Mouse (Mus musculus) lung, adult 18-20 months (tissue): Measurements from ENCODE around the gene C530008M17Rik.

Experiments
- DNase-seq, 2 experiments: peaks; one replicate each; pipeline ENCODE4 v3.0.0; 2022; ENCODE audit warnings: mixed read lengths in 2 of 2

The C530008M17Rik gene

DNA sequence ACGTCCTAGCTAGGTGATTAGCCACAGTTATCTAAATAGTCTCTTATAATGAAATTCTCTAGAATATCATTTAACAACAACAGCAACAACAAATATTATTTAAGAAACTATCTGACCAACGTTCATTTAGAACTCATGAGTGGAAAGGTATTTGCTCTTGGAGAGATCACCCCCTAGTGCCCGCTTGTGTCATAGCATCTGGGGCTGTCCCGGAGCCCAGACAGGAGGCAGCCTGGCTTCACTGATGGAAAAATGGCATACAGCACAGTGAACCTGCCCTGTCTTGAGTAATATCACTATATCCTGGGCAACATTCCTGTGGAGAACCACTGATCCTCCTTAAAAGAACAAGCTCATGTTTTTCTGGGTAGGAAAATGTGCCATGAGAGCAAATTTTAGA lies 187.1 kb downstream of the C530008M17Rik start:
- peak; percentile 52 to 67 for DNase-seq

- no peak for DNase-seq
Measured at GRCm38 (mm10) chr5:76843851-76844419, 187.6 kb downstream of the C530008M17Rik start.

GRCm38 (mm10) chr5:76844618-76845186 lies 188.4 kb downstream of the C530008M17Rik start:
- DNase-seq, result no peak

- no peak for DNase-seq
Measured at GRCm38 (mm10) chr5:76847106-76847505, 190.8 kb downstream of the C530008M17Rik start.

GRCm38 (mm10) chr5:76851316-76851715 lies 195.0 kb downstream of the C530008M17Rik start:
- DNase-seq, result no peak

- peak; percentile 67 to 73 for DNase-seq
Measured at GRCm38 (mm10) chr5:76853549-76853948, 197.2 kb downstream of the C530008M17Rik start.

- DNase-seq, result no peak
Measured at GRCm38 (mm10) chr5:76855829-76856600, 199.7 kb downstream of the C530008M17Rik start.

GRCm38 (mm10) chr5:76857103-76858015 lies 201.0 kb downstream of the C530008M17Rik start:
- no peak for DNase-seq

- DNase-seq, result no peak
Measured at GRCm38 (mm10) chr5:76858444-76858843, 202.1 kb downstream of the C530008M17Rik start.

- DNase-seq, result no peak
Measured at GRCm38 (mm10) chr5:76866819-76867218, 210.5 kb downstream of the C530008M17Rik start.

- DNase-seq, result peak; percentile 55 to 71
Measured at GRCm38 (mm10) chr5:76868693-76869286, 212.5 kb downstream of the C530008M17Rik start.

- DNase-seq, result no peak
Measured at GRCm38 (mm10) chr5:76869553-76869952, 213.2 kb downstream of the C530008M17Rik start.

- DNase-seq, result no peak
Measured at GRCm38 (mm10) chr5:76876106-76876758, 219.9 kb downstream of the C530008M17Rik start.

- no peak for DNase-seq
Measured at GRCm38 (mm10) chr5:76884107-76884506, 227.8 kb downstream of the C530008M17Rik start.

DNA sequence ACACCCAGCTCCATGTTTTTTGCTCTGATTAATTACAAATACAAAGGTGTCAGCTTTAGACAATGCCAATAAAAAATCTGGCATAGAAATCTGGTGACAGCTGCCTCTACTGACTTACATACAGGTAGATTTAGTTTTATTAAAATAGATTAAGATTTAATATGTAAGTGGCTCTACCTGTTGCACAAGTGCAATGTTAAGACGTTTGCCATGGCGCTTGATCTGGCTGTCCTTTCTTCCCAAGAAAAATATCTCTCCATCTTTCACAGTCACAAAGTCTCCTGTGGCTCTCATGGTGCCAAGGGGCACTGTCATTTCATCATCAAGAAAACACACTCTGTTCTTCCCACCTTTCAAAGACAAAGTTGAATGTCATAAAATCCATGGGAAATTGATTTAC lies 230.7 kb downstream of the C530008M17Rik start:
- DNase-seq, result no peak

DNA sequence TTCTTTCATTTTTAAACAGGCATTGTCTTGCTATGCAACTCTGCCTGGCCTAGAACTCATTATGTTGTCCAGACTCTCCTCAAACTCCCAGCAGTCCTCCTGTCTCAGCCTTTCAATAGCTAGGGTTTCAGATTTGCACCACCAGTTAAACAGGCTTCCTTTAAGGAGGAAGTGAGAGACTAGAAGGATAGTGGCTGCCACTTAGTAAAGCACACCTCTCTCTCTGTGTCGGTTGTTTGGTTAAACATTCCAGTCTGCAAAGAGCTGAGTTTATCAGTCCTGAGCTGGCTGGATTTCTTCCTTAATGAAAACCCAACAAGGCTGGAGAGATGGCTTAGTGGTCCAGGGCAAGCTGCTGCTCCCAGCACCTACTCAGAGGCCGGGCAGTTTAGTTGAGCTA lies 236.3 kb downstream of the C530008M17Rik start:
- DNase-seq, result no peak

DNA sequence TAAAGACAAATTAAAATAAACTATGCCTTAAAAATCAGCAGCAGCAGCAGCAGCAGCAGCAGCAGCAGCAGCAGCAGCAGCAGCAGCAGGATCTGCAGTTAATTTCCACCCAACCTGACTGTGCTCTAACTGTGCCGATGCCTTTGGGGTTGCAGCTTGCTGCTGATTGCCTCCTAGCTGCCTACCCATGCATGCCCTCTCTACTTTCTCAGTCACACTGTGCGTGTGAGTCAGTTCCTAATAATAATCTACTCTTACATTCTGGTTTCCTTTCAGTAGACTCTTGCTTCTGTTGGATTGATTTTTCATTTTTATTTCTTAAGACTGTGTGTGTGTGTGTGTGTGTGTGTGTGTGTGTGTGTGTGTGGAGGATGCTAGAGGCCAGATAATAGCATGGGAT lies 236.8 kb downstream of the C530008M17Rik start:
- DNase-seq, result no peak

DNA sequence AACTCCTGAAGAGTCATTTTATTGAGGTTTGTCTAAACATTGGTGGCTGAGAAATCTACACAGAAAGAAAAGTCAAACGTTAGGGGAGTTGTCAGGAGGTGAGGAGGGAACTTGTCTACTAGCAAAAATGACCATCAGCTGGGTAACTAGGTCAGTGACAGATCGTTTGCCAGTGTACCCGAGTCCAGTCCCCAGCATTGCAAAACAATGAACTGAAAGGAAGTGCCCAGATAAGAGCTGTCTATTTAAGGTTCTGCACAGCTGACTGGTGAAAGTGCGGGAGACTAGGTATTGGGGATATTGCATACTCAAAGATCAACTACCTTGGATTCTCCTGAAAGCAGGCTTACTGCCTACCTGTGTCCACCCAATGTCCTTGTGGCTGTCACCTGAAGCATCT lies 245.8 kb downstream of the C530008M17Rik start:
- DNase-seq, result no peak

DNA sequence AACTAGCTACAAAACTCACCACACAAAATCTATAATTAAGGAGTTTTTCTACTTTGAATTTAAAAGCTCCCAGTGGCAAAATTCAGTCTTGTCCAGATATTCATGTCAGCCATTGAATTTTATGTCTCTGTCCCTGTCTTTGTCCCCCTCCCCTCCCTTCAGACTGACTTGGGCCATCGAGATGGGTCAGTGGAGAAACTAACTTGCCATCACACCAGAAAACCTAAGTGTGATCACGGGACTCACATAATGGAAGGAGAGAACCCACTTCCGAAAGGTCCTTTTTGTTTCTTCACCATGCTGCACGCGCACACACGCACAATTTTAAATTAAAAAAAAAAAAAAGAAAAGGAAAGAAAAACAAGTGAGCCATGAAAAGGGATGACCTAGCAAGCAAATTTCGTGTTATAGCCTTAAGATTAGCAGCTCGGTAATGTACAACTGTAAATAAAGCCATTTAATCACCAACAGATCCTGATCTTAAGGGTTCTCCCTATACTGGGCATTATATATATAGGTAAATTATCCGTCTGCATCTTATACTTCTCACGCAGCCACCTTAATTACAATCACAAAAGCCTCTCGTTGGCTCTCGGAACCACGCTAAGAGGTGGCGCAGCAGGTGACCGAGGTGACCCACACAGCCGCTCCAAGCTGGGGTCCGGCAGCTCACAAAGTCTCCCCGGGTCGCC lies 248.5 kb downstream of the C530008M17Rik start:
- no peak for DNase-seq

DNA sequence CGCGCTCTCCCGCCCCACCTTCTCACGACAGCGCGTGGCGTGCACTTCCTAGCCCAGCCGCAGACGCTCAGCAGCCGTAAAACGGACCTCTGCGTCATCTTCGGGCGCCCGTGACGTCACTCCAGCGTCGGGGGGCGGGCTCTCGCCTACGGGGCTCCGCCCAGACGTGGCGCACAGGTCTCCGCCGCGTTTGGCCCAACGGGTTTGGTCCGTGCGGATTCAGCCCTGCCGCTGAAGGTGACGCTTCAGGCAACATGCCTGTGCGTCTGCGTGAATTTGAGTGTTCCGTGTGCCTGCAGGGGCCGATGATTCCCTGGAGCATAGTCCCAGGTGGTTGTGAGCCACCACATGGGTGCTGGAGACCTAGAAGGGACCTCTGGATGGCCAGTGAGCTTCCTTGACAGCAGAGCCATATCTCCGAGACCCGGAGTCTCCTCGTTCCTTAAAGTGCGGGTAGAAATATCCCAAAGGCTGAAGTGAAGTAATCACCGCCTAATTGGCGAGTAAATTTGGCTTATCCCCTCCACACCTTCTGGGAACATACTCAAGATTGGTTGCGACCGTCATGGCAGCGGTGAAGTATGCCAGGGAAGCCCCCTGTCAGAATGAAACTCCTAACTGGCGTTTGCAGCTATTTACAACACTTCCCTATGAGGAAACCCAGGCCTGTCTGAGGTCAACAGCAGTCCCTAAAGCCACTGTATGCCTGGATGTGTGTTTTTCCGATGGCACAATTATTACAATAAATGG lies 249.3 kb downstream of the C530008M17Rik start, which contains the start of gene Aasdh:
Aasdh (minus strand) TSS at position 110 of the 750 bp plus-strand sequence.
- DNase-seq, result peak; percentile 93 to 95

GRCm38 (mm10) chr5:76906155-76906499 lies 249.8 kb downstream of the C530008M17Rik start:
- no peak for DNase-seq
